Mouse (Mus musculus): ENCODE measurements at regions not wholly inside any gene's neighbourhood (a gene's known extent, or its start where the extent isn't known, plus 50 kb on each side); places are given as distances from the start of the nearest gene placed in this dataset.

- DNase-seq, result no peak
Observed at GRCm38 (mm10) chr10:101117158-101117557, 526.9 kb downstream of the 1700017N19Rik start.

GRCm38 (mm10) chr10:101120209-101120608 is 529.9 kb downstream of the 1700017N19Rik start:
- no peak for DNase-seq

GRCm38 (mm10) chr10:101167085-101167484 is 514.2 kb upstream of the Mgat4c start:
- no peak for DNase-seq

- DNase-seq, result no peak
Observed at GRCm38 (mm10) chr10:101171826-101172225, 509.5 kb upstream of the Mgat4c start.

- peak; percentile 9 for DNase-seq
Observed at GRCm38 (mm10) chr10:101189233-101189632, 492.1 kb upstream of the Mgat4c start.

Measured in right cerebral cortex, adult 18-20 months (tissue).